Mouse (Mus musculus) ES-E14 (cell line): ENCODE measurements around the gene Nup188. TPM values are rescaled to one million over a fixed set of nuclear protein-coding genes. Genes with fewer than 3 reads are reported as not detected.

Source experiments
- DNase-seq: peaks from one replicate; pipeline ENCODE4 v3.0.0-alpha.2; 2013; ENCODE audit warnings: low read depth, low spot score
- H3K27ac ChIP-seq: 2 replicates; pipeline ENCODE4 v1.5.1; 2012; ENCODE audit warnings: low read depth, mild to moderate bottlenecking, low read length, moderate library complexity, mixed read lengths; ENCODE audit not compliant: poor library complexity, insufficient read depth, severe bottlenecking
- H3K36me3 ChIP-seq: 2 replicates; pipeline ENCODE4 v1.6.1; 2012; ENCODE audit warnings: mild to moderate bottlenecking, low read length, moderate library complexity, mixed read lengths; ENCODE audit not compliant: control insufficient read depth, poor library complexity, insufficient read depth, severe bottlenecking
- H3K4me1 ChIP-seq, 2 experiments: fragments of 150-350 bp in 1 of 2; sonication (generic) in 1 of 2; 2 replicates each; pipeline ENCODE4 v1.6.1; 2012; ENCODE audit warnings: low read length in 2 of 2, mild to moderate bottlenecking in 1 of 2, mixed read lengths in 1 of 2; ENCODE audit not compliant: control insufficient read depth in 2 of 2, insufficient read depth in 2 of 2, poor library complexity in 1 of 2
- H3K4me3 ChIP-seq, 2 experiments: fragments of 150-350 bp in 1 of 2; sonication (generic) in 1 of 2; 2 replicates each; pipeline ENCODE4 v1.5.1; 2012; ENCODE audit warnings: low read length in 2 of 2, low read depth in 1 of 2, mild to moderate bottlenecking in 1 of 2, mixed read lengths in 1 of 2; ENCODE audit not compliant: insufficient read depth in 1 of 2, poor library complexity in 1 of 2, severe bottlenecking in 1 of 2
- H3K9ac ChIP-seq: 2 replicates; pipeline ENCODE4 v1.6.1; 2012; ENCODE audit warnings: low read depth, mild to moderate bottlenecking, low read length, mixed read lengths; ENCODE audit not compliant: poor library complexity, insufficient read depth, severe bottlenecking
- H3K9me3 ChIP-seq: fragments of 150-350 bp; sonication (generic); 2 replicates; pipeline ENCODE4 v1.6.1; 2012; ENCODE audit warnings: low read depth, mild to moderate bottlenecking, low read length; ENCODE audit not compliant: control insufficient read depth, insufficient read depth
- CHD2 ChIP-seq: IDR thresholded peaks from 2 replicates; pipeline ENCODE4 v1.6.1; 2014; ENCODE audit warnings: mild to moderate bottlenecking, low read depth, low read length, inconsistent platforms
- HCFC1 ChIP-seq: IDR thresholded peaks from 2 replicates; pipeline ENCODE4 v1.6.1; 2012; ENCODE audit warnings: low read length, inconsistent platforms, borderline replicate concordance; ENCODE audit not compliant: insufficient read depth
- MAFK ChIP-seq: IDR thresholded peaks from 2 replicates; pipeline ENCODE4 v1.6.1; 2014; ENCODE audit warnings: mild to moderate bottlenecking, low read depth, low read length, inconsistent platforms; ENCODE audit not compliant: insufficient read depth
- ZC3H11A ChIP-seq: IDR thresholded peaks from 2 replicates; pipeline ENCODE4 v1.6.1; 2012; ENCODE audit warnings: low read depth, mild to moderate bottlenecking, inconsistent platforms, low read length, borderline replicate concordance
- ZNF384 ChIP-seq: IDR thresholded peaks from 2 replicates; pipeline ENCODE4 v1.6.1; 2012; ENCODE audit warnings: low read depth, low read length, inconsistent platforms
- in situ Hi-C, 2 experiments: fragments of 600-800 bp; cut with MboI; formaldehyde crosslinking; loops; one replicate each; pipeline ENCODE4 v1.15.1; 2025; ENCODE audit warnings: low sequenced_read_pairs in 2 of 2, inconsistent platforms in 1 of 2; ENCODE audit not compliant: unreplicated experiment in 2 of 2
- total RNA-seq: library from RNA; depleted of rRNA; stranded (reverse); fragments of 300-350 nt; gene quantifications from 2 replicates; pipeline ENCODE4 v1.2.3, GENCODE M21; 2012

Nup188 gene
- total RNA-seq, 1 experiment = 84.5 TPM

GRCm38 (mm10) chr2:30319260-30319659, 33.1 kb downstream of the Nup188 start:
- Histone ChIP-seq H3K4me3 (no peak overlapping the region), H3K9me3 (no peaks in the 10 kb centered on the region), H3K4me1 (no peaks in the 10 kb centered on the region), H3K27ac (no peak overlapping the region), H3K36me3 (peaks cover 63% of the 10 kb centered on the region), H3K9ac (no peak overlapping the region)
- TF ChIP-seq CHD2 (no peak), HCFC1 (no peak), ZNF384 (no peak), MAFK (no peak), ZC3H11A (no peak)
- DNase-seq = no peak
- in situ Hi-C loops = loop anchor here in 1 of 2 experiments (25.0 kb wide), 2 partner anchors 407 to 1157 kb away; no protein-coding TSS in a partner anchor

DNA sequence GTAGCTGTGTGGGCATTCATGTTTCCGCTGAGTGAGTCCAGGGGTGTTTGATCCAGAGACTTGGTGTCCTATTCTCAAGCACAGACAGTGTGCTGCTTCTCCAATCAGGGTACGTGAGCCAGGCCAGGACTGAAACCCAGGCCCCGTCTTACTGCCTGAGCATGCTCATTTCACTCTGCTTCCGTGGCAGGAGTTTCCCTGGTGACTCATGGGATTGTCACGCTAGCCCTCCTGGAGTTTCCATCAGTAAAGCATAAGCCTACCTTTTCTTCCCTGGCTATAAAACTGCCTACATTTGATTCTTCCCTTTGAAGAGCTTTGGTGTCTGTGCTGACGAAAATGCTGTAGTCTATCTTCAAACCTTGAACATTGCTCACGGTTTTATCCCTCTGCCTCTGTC, 36.9 kb downstream of the Nup188 start:
- TF ChIP-seq HCFC1 = no peak
- TF ChIP-seq ZC3H11A = no peak
- TF ChIP-seq ZNF384 = no peak
- no peak for TF ChIP-seq CHD2
- no peak for TF ChIP-seq MAFK
- H3K4me3 ChIP-seq = no peak overlapping the region
- peaks cover 62% of the 10 kb centered on the region for H3K36me3 ChIP-seq
- no peak overlapping the region for H3K9ac ChIP-seq
- in situ Hi-C loops = loop anchor here in 1 of 2 experiments (25.0 kb wide), 2 partner anchors 411 to 1161 kb away; no protein-coding TSS in a partner anchor
- H3K27ac ChIP-seq = no peak overlapping the region
- DNase-seq = no peak
- H3K4me1 ChIP-seq = no peaks in the 10 kb centered on the region
- H3K9me3 ChIP-seq = no peaks in the 10 kb centered on the region

DNA sequence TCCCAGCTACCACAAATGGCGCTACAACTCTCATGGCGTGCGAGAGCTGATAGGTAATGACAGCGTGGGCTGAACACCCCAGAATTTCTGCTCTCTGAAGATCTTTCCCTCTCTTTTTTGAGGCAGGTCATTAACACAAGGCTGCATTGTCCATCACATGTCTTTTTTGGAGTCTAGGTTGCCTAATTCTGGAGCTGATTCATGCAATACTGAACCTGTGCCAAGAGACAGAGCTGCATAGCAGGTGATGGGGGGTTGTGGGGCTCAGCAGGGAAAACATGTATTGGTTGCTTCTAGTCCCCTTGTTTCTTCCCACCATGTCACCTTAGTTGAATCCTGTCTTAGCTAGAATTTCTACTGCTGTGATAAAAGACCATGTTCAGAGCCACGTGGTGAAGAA, 39.1 kb downstream of the Nup188 start:
- Histone ChIP-seq H3K9me3 (no peaks in the 10 kb centered on the region), H3K4me3 (no peak overlapping the region), H3K9ac (no peak overlapping the region), H3K4me1 (no peaks in the 10 kb centered on the region), H3K36me3 (peaks cover 68% of the 10 kb centered on the region), H3K27ac (no peak overlapping the region)
- DNase-seq = no peak
- TF ChIP-seq HCFC1 = no peak
- no peak for TF ChIP-seq ZNF384
- no peak for TF ChIP-seq ZC3H11A
- no peak for TF ChIP-seq CHD2
- no peak for TF ChIP-seq MAFK
- in situ Hi-C loops = no loop called here

DNA sequence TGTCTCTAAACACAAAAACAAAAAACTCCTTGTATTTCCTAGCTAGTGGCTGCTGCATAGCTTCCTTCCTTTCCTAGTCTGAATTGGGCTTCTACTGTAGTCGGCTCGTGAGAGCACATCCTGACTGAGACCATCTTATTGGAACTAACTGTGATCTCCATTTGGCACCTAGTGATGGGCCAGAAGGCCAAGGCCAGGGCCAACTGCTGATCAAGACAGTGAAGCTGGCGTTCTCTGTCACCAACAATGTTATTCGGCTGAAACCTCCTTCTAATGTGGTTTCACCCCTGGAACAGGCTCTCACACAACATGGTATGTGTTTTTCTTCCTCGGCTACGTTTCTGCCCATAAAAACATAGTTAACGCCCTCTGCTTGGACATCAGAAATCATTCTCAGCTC, 41.1 kb downstream of the Nup188 start:
- Histone ChIP-seq H3K9ac (no peak overlapping the region), H3K4me1 (no peaks in the 10 kb centered on the region), H3K27ac (no peak overlapping the region), H3K36me3 (peaks cover 71% of the 10 kb centered on the region), H3K9me3 (no peaks in the 10 kb centered on the region), H3K4me3 (no peak overlapping the region)
- TF ChIP-seq MAFK = no peak
- no peak for TF ChIP-seq CHD2
- no peak for TF ChIP-seq ZNF384
- TF ChIP-seq ZC3H11A = no peak
- no peak for TF ChIP-seq HCFC1
- no peak for DNase-seq
- in situ Hi-C loops = no loop called here

- in situ Hi-C loops = no loop called here
- H3K36me3 ChIP-seq = peaks cover 71% of the 10 kb centered on the region
- H3K9me3 ChIP-seq = no peaks in the 10 kb centered on the region
- no peak overlapping the region for H3K4me3 ChIP-seq
- H3K9ac ChIP-seq = no peak overlapping the region
- no peak overlapping the region for H3K27ac ChIP-seq
- TF ChIP-seq ZC3H11A = no peak
- no peak for TF ChIP-seq CHD2
- TF ChIP-seq ZNF384 = no peak
- TF ChIP-seq HCFC1 = no peak
- TF ChIP-seq MAFK = no peak
- H3K4me1 ChIP-seq = no peaks in the 10 kb centered on the region
- DNase-seq = no peak
Measured at GRCm38 (mm10) chr2:30328791-30329190, 42.6 kb downstream of the Nup188 start.
